Mouse (Mus musculus): ENCODE measurements around the gene Traf7.

GRCm38 (mm10) chr17:24505286-24505955 is 22.3 kb downstream of the Traf7 start:
- TF ChIP-seq CHD2 (IDR thresholded peaks at IDR 0.05; ENCODE audit: low read depth, low read length) (no peak), MAFK (IDR thresholded peaks at IDR 0.05; ENCODE audit: insufficient read depth, low read depth, low read length) (no peak), ZNF384 (IDR thresholded peaks at IDR 0.05; ENCODE audit: low read depth, low read length) (no peak), ZC3H11A (IDR thresholded peaks at IDR 0.05; ENCODE audit: borderline replicate concordance, low read depth, low read length) (no peak)
